17 mouse cellular contexts compared by ENCODE assay signal in the genomic region with DNA sequence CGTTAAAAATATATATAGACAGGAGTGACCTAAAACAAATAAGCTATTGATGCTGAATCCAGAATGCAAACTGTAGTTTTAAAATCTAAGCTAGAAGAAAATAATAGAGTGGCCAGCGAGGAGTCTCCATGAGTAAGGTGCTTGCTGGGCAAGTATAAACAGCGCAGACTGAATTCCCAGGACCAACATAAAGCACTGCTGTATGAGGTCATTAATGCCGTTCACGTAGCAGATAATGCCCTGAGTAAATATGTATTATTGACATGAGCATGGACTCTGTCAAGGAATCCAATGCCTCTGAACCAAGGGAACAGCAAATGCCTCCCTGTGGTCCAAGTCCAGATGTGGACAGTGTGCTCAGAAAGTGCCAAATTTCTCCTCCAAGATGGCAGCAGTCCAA.
"Had no signal": no experiment of that assay in that cellular context is flagged by ENCODE, and none has a peak within 500 bp of the region (broad histone marks: within the 10 kb centered on the region; RNA-seq: fewer than 3 reads in every experiment).

No protein-coding gene starts in this region.

- DNase-seq: lung, adult 2 months; lung, postnatal 14 days; lung, postnatal 36 days; midbrain, embryonic 14.5 days; right cerebral cortex, postnatal 14 days; thymus, adult 2 months; thymus, postnatal 25 days; thymus, postnatal 4 days had no signal

- H3K27me3 ChIP-seq: liver, embryonic 12.5 days; lung, embryonic 15.5 days; megakaryocyte, embryonic 14.5 days; neural tube, embryonic 13.5 days; stomach, embryonic 15.5 days had no signal

- H3K9ac ChIP-seq: liver, embryonic 12.5 days; liver, embryonic 14.5 days; lung, embryonic 15.5 days; neural tube, embryonic 13.5 days; stomach, embryonic 15.5 days had no signal

- H3K4me2 ChIP-seq: liver, embryonic 12.5 days; lung, embryonic 15.5 days; neural tube, embryonic 13.5 days; stomach, embryonic 15.5 days had no signal

- H3K36me3 ChIP-seq: liver, embryonic 12.5 days; lung, embryonic 15.5 days; neural tube, embryonic 13.5 days; stomach, embryonic 15.5 days had no signal

- H3K9me3 ChIP-seq: liver, embryonic 12.5 days; lung, embryonic 15.5 days; megakaryocyte, embryonic 14.5 days; neural tube, embryonic 13.5 days; stomach, embryonic 15.5 days had no signal

- H3K4me1 ChIP-seq: liver, embryonic 12.5 days; lung, embryonic 15.5 days; megakaryocyte, embryonic 14.5 days; neural tube, embryonic 13.5 days; stomach, embryonic 15.5 days had no signal

- H3K4me3 ChIP-seq: liver, embryonic 12.5 days; lung, embryonic 15.5 days; megakaryocyte, embryonic 14.5 days; neural tube, embryonic 13.5 days; stomach, embryonic 15.5 days had no signal

- ATAC-seq: liver, embryonic 12.5 days; lung, postnatal 0 days had no signal

- H3K27ac ChIP-seq: liver, embryonic 12.5 days; liver, embryonic 14.5 days; lung, embryonic 15.5 days; macrophage; neural tube, embryonic 13.5 days; stomach, embryonic 15.5 days; stomach, postnatal 0 days had no signal
